Mouse (Mus musculus) lung, embryonic 14.5 days (tissue): ENCODE data around the gene Il1f10. TPM values are rescaled to one million over a fixed set of nuclear protein-coding genes. Genes with fewer than 3 reads are reported as not detected.
A peak's percentile ranks its signal among the peaks of the same experiment; 100 is the strongest.

Experiments used
- ATAC-seq: fragments of 200-750 bp; cut with Nextera tagmentation; 2 replicates; pipeline ENCODE4 v1.8.0; 2017; ENCODE audit warnings: mild to moderate bottlenecking, moderate TSS enrichment, moderate library complexity; ENCODE audit not compliant: insufficient read depth
- DNase-seq: peaks from one replicate; pipeline ENCODE4 v3.0.0-alpha.2; 2015
- H3K27ac ChIP-seq: fragments of 300-500 bp; sonication (generic); 2 replicates; pipeline ENCODE4 v1.5.1; 2014; ENCODE audit warnings: low read depth, mild to moderate bottlenecking, moderate library complexity
- H3K27me3 ChIP-seq: fragments of 300-500 bp; sonication (generic); 2 replicates; pipeline ENCODE4 v1.6.1; 2014; ENCODE audit warnings: low read length, control low read depth; ENCODE audit not compliant: insufficient read depth
- H3K36me3 ChIP-seq: fragments of 300-500 bp; sonication (generic); 2 replicates; pipeline ENCODE4 v1.6.1; 2014; ENCODE audit warnings: control low read depth; ENCODE audit not compliant: insufficient read depth
- H3K4me1 ChIP-seq: fragments of 300-500 bp; sonication (generic); 2 replicates; pipeline ENCODE4 v1.6.1; 2014; ENCODE audit warnings: antibody characterized with exemption, control low read depth; ENCODE audit not compliant: insufficient read depth
- H3K4me2 ChIP-seq: fragments of 300-500 bp; sonication (generic); 2 replicates; pipeline ENCODE4 v1.6.1; 2014; ENCODE audit warnings: mild to moderate bottlenecking
- H3K4me3 ChIP-seq: fragments of 300-500 bp; sonication (generic); 2 replicates; pipeline ENCODE4 v1.5.1; 2014; ENCODE audit warnings: low read depth, low read length
- H3K9ac ChIP-seq: fragments of 300-500 bp; sonication (generic); 2 replicates; pipeline ENCODE4 v1.6.1; 2014
- H3K9me3 ChIP-seq: fragments of 300-500 bp; sonication (generic); 2 replicates; pipeline ENCODE4 v1.6.1; 2016; ENCODE audit warnings: low read depth, low read length, control low read depth
- CTCF ChIP-seq: IDR thresholded peaks from 2 replicates; pipeline ENCODE4 v1.5.1; 2016; ENCODE audit warnings: antibody characterized with exemption, low read depth
- WGBS: fragments of 180-500 bp; shearing (Covaris S2); extraction: QIAGEN DNeasy Blood & Tissue Kit; methylation state at CpG from one replicate; pipeline ENCODE4 v1.1.7; 2014; 5-methylcytosine and 5-hydroxymethylcytosine counted together
- polyA plus RNA-seq: library from polyadenylated mRNA; unstranded; fragments of >200 nt; fragmentation: Nextera tagmentation; extraction: Ambion mirVana; gene quantifications from 2 replicates; pipeline ENCODE4 v1.2.1, GENCODE M21; 2014

Gene Il1f10
- not detected in 2 replicates for polyA plus RNA-seq

- H3K9ac ChIP-seq: no peak within 1 kb of the TSS
- H3K27me3 ChIP-seq: no peaks in the 10 kb centered on the region
- 76% methylated on average over 5 of the region's 5 CpGs for WGBS
- H3K4me2 ChIP-seq: no peak within 1 kb of the TSS
- no peaks in the 10 kb centered on the region for H3K4me1 ChIP-seq
- H3K27ac ChIP-seq: no peak within 1 kb of the TSS
- no peak for TF ChIP-seq CTCF
- H3K4me3 ChIP-seq: no peak within 1 kb of the TSS
- no peak for ATAC-seq
- no peak for DNase-seq
- H3K9me3 ChIP-seq: no peaks in the 10 kb centered on the region
- H3K36me3 ChIP-seq: no peaks in the 10 kb centered on the region
Observed at GRCm38 (mm10) chr2:24290896-24291295, at the start of gene Il1f10. Il1f10 (plus strand) TSS chr2:24291196.

- no peaks in the 10 kb centered on the region for H3K4me1 ChIP-seq
- DNase-seq: no peak
- no peak overlapping the region for H3K4me2 ChIP-seq
- H3K27me3 ChIP-seq: no peaks in the 10 kb centered on the region
- no peak for TF ChIP-seq CTCF
- WGBS: 73% methylated on average over 1 of the region's 1 CpGs
- ATAC-seq: no peak
- no peaks in the 10 kb centered on the region for H3K36me3 ChIP-seq
- no peak overlapping the region for H3K9ac ChIP-seq
- no peak overlapping the region for H3K27ac ChIP-seq
- H3K4me3 ChIP-seq: no peak overlapping the region
- H3K9me3 ChIP-seq: no peaks in the 10 kb centered on the region
Observed at GRCm38 (mm10) chr2:24267503-24267902, 23.5 kb upstream of the Il1f10 start.

GRCm38 (mm10) chr2:24273619-24274018 lies 17.4 kb upstream of the Il1f10 start:
- DNase-seq (no peak), ATAC-seq (no peak)
- TF ChIP-seq CTCF: no peak
- no peak overlapping the region for H3K9ac ChIP-seq
- H3K27ac ChIP-seq: no peak overlapping the region
- H3K27me3 ChIP-seq: no peaks in the 10 kb centered on the region
- H3K4me3 ChIP-seq: no peak overlapping the region
- no peak overlapping the region for H3K4me2 ChIP-seq
- H3K9me3 ChIP-seq: no peaks in the 10 kb centered on the region
- H3K4me1 ChIP-seq: no peaks in the 10 kb centered on the region
- 72% methylated on average over 2 of the region's 2 CpGs for WGBS
- no peaks in the 10 kb centered on the region for H3K36me3 ChIP-seq

GRCm38 (mm10) chr2:24275146-24275545 lies 15.8 kb upstream of the Il1f10 start:
- no peaks in the 10 kb centered on the region for H3K4me1 ChIP-seq
- no peak overlapping the region for H3K4me3 ChIP-seq
- H3K27ac ChIP-seq: no peak overlapping the region
- ATAC-seq (no peak), DNase-seq (no peak)
- 37% methylated on average over 1 of the region's 1 CpGs for WGBS
- H3K4me2 ChIP-seq: no peak overlapping the region
- H3K9ac ChIP-seq: no peak overlapping the region
- no peak for TF ChIP-seq CTCF
- no peaks in the 10 kb centered on the region for H3K36me3 ChIP-seq
- H3K27me3 ChIP-seq: no peaks in the 10 kb centered on the region
- H3K9me3 ChIP-seq: no peaks in the 10 kb centered on the region

- no peak within 1 kb of the TSS for H3K4me3 ChIP-seq
- H3K4me2 ChIP-seq: no peak within 1 kb of the TSS
- H3K27ac ChIP-seq: no peak within 1 kb of the TSS
- no peak for TF ChIP-seq CTCF
- H3K4me1 ChIP-seq: no peaks in the 10 kb centered on the region
- H3K36me3 ChIP-seq: no peaks in the 10 kb centered on the region
- no peaks in the 10 kb centered on the region for H3K27me3 ChIP-seq
- H3K9ac ChIP-seq: no peak within 1 kb of the TSS
- DNase-seq: no peak
- no peak for ATAC-seq
- no peaks in the 10 kb centered on the region for H3K9me3 ChIP-seq
Observed at GRCm38 (mm10) chr2:24276654-24277053, 14.3 kb upstream of the Il1f10 start, which contains the start of gene Il1f5. Il1f5 (plus strand) TSS chr2:24276954.

GRCm38 (mm10) chr2:24294616-24295015 lies 3.6 kb downstream of the Il1f10 start:
- ATAC-seq: no peak
- whole genome bisulfite sequencing: 36% methylated on average over 1 of the region's 1 CpGs
- TF ChIP-seq CTCF: no peak
- no peak for DNase-seq
- Histone ChIP-seq H3K27me3 (no peaks in the 10 kb centered on the region), H3K9me3 (no peaks in the 10 kb centered on the region), H3K27ac (no peak overlapping the region), H3K4me2 (no peak overlapping the region), H3K4me1 (no peaks in the 10 kb centered on the region), H3K4me3 (no peak overlapping the region), H3K9ac (no peak overlapping the region), H3K36me3 (no peaks in the 10 kb centered on the region)

GRCm38 (mm10) chr2:24296837-24297236 lies 5.8 kb downstream of the Il1f10 start:
- ATAC-seq (no peak), DNase-seq (peak; percentile 89)
- Histone ChIP-seq H3K4me3 (no peak overlapping the region), H3K9me3 (no peaks in the 10 kb centered on the region), H3K36me3 (no peaks in the 10 kb centered on the region), H3K9ac (no peak overlapping the region), H3K4me1 (no peaks in the 10 kb centered on the region), H3K4me2 (no peak overlapping the region), H3K27me3 (no peaks in the 10 kb centered on the region), H3K27ac (no peak overlapping the region)
- 8% methylated on average over 3 of the region's 3 CpGs for WGBS
- peak; percentile 81 for TF ChIP-seq CTCF
